Mouse (Mus musculus): ENCODE results near the gene Zfp691. TPM values are rescaled to one million over a fixed set of nuclear protein-coding genes. Genes with fewer than 3 reads are reported as not detected.

The Zfp691 gene
- total RNA-seq, 2 experiments from 2014 or later: 6.0 to 8.3 TPM

GRCm38 (mm10) chr4:119128547-119128946, 45.4 kb downstream of the Zfp691 start:
- no peak for DNase-seq (ENCODE audit: extremely low spot score in 1 of 2, low spot score in 1 of 2)

- DNase-seq (ENCODE audit: extremely low spot score in 1 of 2, low spot score in 1 of 2): no peak
These were observed 46.8 kb downstream of the Zfp691 start for GRCm38 (mm10) chr4:119127229-119127628.

- DNase-seq (ENCODE audit: extremely low spot score in 1 of 2, low spot score in 1 of 2): no peak
These were observed 48.3 kb downstream of the Zfp691 start for GRCm38 (mm10) chr4:119125577-119126270.

- no peak for DNase-seq (ENCODE audit: extremely low spot score in 1 of 2, low spot score in 1 of 2)
These were observed 49.2 kb downstream of the Zfp691 start for GRCm38 (mm10) chr4:119124771-119125273.

- DNase-seq (ENCODE audit: extremely low spot score in 1 of 2, low spot score in 1 of 2): peak in 1 of 2 experiments; percentile 47
These were observed 52.7 kb downstream of the Zfp691 start for GRCm38 (mm10) chr4:119121249-119121648.

- no peak for DNase-seq (ENCODE audit: extremely low spot score in 1 of 2, low spot score in 1 of 2)
These were observed 53.9 kb downstream of the Zfp691 start for GRCm38 (mm10) chr4:119120095-119120494.

Small RNAs within 50 kb of the gene (microRNA-seq; reads per million reads assigned to microRNA genes)
- gene Mir1957a: 0 reads per million in 2 experiments

Other genes with a start within 250 kb of the Zfp691 start
- gene Olfr1328, start 235.6 kb downstream of the Zfp691 start, total RNA-seq (2021): not detected
- 1 to 10 TPM in 1 of 2 experiments, under 1 TPM in 1; 0.96 to 1.1 TPM for gene Lao1, start 212.6 kb downstream of the Zfp691 start, total RNA-seq (2021)
- 10 to 100 TPM; 70.9 to 98.4 TPM for gene Slc2a1, start 65.5 kb downstream of the Zfp691 start, total RNA-seq (2021)
- gene Ermap, start 15.8 kb upstream of the Zfp691 start, total RNA-seq (2021): under 1 TPM; 0.31 to 0.47 TPM
- gene Svbp, start 21.1 kb upstream of the Zfp691 start, total RNA-seq (2021): 10 to 100 TPM; 17.3 to 20.1 TPM
- gene Tmem269, start 44.0 kb upstream of the Zfp691 start, total RNA-seq (2021): under 1 TPM in 1 of 2 experiments, not detected in 1; 0.34 TPM
- gene AU022252, start 58.5 kb upstream of the Zfp691 start, total RNA-seq (2021): 10 to 100 TPM; 32.4 to 36.7 TPM
- gene P3h1, start 58.7 kb upstream of the Zfp691 start, total RNA-seq (2021): 1 to 10 TPM; 7.5 to 7.7 TPM
- under 1 TPM; 0.32 to 0.33 TPM for gene Cldn19, start 81.2 kb upstream of the Zfp691 start, total RNA-seq (2021)
- 100 to 1,000 TPM; 287 to 320 TPM for gene Ybx1, start 120.4 kb upstream of the Zfp691 start, total RNA-seq (2021)
- gene Ppih, start 146.4 kb upstream of the Zfp691 start, total RNA-seq (2021): 10 to 100 TPM; 19.1 to 20.2 TPM
- 10 to 100 TPM; 19.8 to 26.1 TPM for gene Ccdc30, start 241.3 kb upstream of the Zfp691 start, total RNA-seq (2021)
- gene Ppcs, start 248.2 kb upstream of the Zfp691 start, total RNA-seq (2021): 1 to 10 TPM; 5.7 to 5.8 TPM
- gene Zmynd12, start 248.6 kb upstream of the Zfp691 start, total RNA-seq (2021): under 1 TPM; 0.49 to 0.61 TPM